Mouse (Mus musculus): Measurements from ENCODE around the gene Lyst. TPM values are rescaled to one million over a fixed set of nuclear protein-coding genes. Genes with fewer than 3 reads are reported as not detected.
"Not testable (repeated sequence)": the region's sequence is repeated elsewhere in the genome, so short reads cannot be mapped to it uniquely, and the experiment has no call there.

The Lyst gene
- total RNA-seq, 2 experiments from 2014 or later = 69.9 to 90.0 TPM

- ATAC-seq (replicated peaks; ENCODE audit: poor library complexity, severe bottlenecking) = no peak
Observed at GRCm38 (mm10) chr13:13777052-13777451, 186.9 kb downstream of the Lyst start.

DNA sequence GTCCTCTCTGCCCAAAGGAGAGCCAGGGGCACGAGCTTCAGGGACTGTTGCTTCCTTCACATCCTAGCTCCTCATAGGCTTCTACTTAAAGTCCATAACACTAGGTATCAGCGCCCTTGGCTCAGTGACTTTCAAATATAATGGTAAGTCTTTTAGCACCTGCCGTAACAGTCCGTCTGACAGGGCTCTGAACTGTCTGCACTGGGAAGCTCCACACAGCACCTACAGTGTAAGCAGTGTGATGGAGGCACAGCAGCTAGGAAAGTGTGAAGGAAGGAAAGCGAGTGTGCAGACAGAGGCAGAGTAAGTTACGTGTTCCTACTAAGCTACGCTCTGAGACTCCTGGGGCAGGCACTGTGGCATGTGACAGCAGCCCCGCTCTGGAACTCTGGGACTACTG is 187.5 kb downstream of the Lyst start:
- no peak for ATAC-seq (replicated peaks; ENCODE audit: poor library complexity, severe bottlenecking)

DNA sequence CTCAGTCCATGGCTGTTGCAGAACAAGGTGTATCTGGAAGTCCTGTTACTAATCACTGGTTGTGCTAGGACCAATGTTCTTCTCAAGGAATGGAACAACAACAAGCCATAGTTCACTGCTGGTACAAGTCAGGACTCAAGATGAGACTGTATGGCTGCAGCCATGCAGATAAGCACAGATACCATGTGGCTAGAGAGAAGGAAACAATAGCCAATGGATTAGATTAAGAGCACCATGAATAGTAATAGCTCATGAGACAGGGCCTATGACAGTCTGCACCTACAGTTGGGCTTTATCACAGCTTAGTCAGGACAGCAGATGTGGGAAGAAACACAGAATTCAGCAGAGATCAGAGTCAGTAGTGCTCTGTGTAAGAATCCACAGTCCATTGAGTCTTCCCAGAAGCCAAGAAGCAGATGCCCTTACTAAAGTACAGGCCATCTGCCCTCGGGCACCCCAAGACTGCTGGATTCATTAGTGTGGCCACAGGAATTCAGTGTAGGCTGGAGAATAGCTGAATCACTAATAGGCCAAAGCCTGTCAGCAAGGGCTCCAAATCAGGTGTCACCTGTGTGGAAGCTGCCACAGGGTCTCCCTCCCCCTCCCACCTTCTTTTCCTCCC is 188.8 kb downstream of the Lyst start:
- ATAC-seq (replicated peaks; ENCODE audit: poor library complexity, severe bottlenecking) = no peak

DNA sequence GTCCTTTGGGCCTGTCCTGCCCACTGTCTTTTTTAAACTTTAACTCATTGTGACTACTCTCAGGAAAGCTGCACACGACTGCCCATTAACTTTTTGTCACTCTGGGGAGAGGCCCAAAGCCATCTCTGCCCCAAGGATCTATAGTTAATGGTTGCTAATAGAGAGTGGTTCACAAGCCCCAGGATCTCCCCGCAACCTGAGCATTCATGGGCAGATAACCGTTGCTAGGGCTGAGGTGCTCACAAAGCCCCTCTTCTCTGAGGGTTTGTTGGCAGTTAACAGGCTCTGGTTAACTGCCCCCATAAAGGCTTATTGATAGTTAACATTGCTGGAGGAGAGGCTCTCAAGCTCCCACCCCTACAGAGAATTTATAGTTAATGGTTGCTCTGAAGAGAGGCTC is 190.1 kb downstream of the Lyst start:
- ATAC-seq (replicated peaks; ENCODE audit: poor library complexity, severe bottlenecking) = no peak

DNA sequence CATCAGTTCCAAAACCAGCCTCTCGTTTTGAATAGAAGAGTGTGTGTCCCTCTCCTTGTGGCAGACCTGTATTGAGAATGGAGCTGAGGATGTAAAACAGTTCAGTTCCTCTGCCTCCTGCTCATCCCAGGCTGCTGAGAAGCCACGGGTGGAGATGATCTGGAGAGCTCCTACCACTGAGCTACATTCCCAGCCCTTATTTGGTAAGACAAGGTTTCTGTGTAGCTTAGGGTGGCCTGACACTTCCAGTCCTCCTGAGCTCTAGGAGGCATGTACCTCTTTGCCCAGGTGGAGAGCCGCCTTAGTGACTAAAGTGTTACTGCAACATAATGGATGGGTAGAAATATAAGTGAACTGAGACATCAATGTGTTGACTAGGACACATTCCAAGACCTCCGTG is 190.8 kb downstream of the Lyst start:
- ATAC-seq (replicated peaks; ENCODE audit: poor library complexity, severe bottlenecking) = no peak

DNA sequence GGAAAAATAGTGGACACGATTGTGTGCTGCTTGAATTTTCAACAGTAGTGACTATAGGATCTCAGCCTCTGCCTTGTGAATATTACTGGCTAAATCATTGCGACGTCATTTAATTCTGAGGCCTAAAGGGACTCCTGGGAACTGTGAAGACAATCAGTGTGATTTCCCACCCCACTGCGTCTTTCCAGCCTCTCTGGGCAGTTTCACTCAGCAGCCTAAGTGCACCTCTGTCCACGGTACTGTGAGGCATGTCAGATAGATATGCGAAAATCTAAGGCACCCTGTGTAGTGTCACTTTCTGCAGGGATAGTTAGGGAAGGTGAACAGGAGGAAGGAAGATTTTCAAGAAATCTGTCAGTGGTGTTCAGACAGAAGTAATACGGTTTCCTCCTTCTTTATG is 193.1 kb downstream of the Lyst start:
- no peak for ATAC-seq (replicated peaks; ENCODE audit: poor library complexity, severe bottlenecking)

GRCm38 (mm10) chr13:13783894-13784419 is 193.8 kb downstream of the Lyst start, which contains the start of gene Gng4:
Gene Gng4 (plus strand): TSS chr13:13784059.
- ATAC-seq (replicated peaks; ENCODE audit: poor library complexity, severe bottlenecking) = peak; percentile 63

- 0 out of 2 replicates have a peak, but pooled peaks have one; percentile 3 for ATAC-seq (replicated peaks; ENCODE audit: poor library complexity, severe bottlenecking)
Observed at GRCm38 (mm10) chr13:13784420-13784936, 194.3 kb downstream of the Lyst start.

- peak; percentile 64 for ATAC-seq (replicated peaks; ENCODE audit: poor library complexity, severe bottlenecking)
Observed at GRCm38 (mm10) chr13:13784981-13785783, 195.0 kb downstream of the Lyst start.

DNA sequence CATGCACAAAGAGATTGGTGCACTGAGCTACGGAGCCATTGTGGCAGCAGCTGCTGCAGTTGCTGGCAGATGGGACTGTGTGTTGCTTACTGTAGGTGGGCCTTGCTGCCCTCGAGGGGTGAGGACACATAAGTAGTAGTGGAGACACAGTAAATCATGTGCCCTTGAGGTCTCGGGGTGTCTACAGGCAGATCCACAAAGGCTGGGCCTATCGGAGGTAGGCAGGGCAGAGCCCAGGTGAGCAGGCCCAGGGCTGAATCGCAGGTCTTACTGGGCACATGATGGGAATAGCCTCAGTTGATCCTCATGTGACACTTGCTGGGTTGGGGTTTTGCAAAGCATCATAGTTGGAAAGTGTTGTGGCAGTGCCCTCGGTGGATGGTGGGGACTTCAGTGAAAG is 196.8 kb downstream of the Lyst start:
- ATAC-seq (replicated peaks; ENCODE audit: poor library complexity, severe bottlenecking) = no peak

DNA sequence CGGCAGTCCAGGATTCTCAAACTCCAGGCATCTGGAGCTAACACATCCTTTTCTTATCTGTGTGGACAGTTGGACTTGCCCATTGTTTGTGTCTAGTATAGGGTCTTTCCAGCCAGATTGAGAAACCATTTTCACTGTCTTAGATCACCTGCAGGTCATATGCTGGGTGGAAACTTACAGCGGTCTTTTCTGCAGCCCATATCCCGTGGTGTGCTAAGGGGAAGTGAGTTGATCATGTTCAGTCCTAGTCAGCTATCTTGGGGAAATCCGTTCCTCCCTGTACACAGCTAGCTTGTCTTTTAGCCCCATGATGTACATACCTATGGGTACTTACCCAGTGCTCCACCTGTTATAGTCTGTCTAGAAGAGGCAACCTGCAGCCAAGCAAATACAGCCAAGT is 197.9 kb downstream of the Lyst start:
- no peak for ATAC-seq (replicated peaks; ENCODE audit: poor library complexity, severe bottlenecking)

GRCm38 (mm10) chr13:13791981-13792380 is 201.8 kb downstream of the Lyst start:
- no peak for ATAC-seq (replicated peaks; ENCODE audit: poor library complexity, severe bottlenecking)

DNA sequence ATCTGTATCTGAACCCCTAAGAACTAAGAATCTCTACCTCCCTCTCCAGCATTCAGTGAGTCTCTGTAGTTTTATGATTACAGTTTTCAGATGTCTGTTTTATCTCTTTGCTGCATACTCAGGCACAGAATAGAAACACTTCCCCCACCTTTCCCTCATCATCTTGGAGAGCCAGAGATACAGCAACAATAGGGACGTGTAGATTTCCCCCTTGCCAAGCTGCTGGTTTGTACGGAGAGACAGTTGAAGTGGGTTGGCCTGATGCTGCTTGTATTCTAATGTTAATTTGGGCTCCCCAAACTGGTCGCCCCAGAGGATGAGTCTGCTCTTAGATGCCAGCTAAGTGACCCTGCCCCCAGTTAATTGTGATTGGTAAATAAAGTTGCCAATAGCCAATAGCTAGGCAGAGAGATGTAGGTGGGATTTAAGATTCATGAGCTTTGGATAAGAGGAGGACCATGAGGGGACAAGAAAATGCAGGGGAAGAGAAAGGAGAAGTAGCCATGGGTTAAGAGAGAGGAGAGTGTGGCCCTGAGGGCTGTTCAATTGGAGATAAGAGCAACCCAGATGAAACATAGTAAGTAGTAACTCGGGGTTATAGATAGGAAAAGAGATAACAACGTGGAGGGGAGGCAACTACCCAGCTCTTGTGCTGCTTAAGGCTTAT is 205.1 kb downstream of the Lyst start:
- ATAC-seq (replicated peaks; ENCODE audit: poor library complexity, severe bottlenecking) = no peak; the same call in 1 of the 2 replicates

GRCm38 (mm10) chr13:13796082-13796481 is 205.9 kb downstream of the Lyst start:
- no peak for ATAC-seq (replicated peaks; ENCODE audit: poor library complexity, severe bottlenecking)

GRCm38 (mm10) chr13:13797816-13798215 is 207.6 kb downstream of the Lyst start:
- not testable (repeated sequence) for ATAC-seq (replicated peaks; ENCODE audit: poor library complexity, severe bottlenecking)

GRCm38 (mm10) chr13:13798775-13799174 is 208.6 kb downstream of the Lyst start:
- no peak for ATAC-seq (replicated peaks; ENCODE audit: poor library complexity, severe bottlenecking)

DNA sequence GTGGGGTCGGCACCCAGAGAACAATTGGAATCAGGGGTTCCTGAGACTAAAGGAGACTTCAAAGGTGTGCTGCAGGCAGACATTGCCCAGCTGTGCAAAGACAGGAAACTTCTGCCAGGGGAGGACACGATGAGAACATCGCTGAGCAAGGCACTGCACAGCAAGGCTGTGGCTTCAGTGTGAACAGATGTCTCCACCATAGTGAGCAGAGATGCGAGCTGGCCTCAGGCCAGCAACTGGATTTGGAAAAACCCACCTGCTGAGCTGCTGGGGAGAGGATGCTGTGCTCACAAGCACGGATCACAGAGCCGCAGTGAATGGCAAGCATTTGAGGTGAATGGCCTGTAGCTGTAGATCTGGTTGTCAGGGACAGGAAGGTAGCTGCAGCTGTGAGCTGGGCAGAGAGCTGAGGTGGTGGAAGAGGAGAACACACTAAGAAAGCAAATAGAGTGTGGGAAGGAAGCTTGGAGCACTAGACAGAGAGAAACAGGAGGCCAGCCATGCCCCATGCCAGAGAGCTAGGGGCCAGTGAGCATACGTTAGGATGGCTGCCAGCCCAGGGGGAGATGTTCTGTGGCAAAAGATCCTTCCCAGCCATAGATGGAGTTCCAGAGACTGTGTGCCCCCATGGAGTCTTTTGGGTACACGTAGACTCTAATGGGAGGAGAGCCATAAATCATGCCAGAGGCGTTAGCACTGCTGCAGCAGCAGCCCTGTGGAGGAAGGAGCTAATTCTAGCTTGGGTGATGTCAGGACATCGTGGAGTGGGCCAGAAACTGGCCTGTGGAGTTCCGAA is 218.3 kb downstream of the Lyst start:
- ATAC-seq (replicated peaks; ENCODE audit: poor library complexity, severe bottlenecking) = no peak

DNA sequence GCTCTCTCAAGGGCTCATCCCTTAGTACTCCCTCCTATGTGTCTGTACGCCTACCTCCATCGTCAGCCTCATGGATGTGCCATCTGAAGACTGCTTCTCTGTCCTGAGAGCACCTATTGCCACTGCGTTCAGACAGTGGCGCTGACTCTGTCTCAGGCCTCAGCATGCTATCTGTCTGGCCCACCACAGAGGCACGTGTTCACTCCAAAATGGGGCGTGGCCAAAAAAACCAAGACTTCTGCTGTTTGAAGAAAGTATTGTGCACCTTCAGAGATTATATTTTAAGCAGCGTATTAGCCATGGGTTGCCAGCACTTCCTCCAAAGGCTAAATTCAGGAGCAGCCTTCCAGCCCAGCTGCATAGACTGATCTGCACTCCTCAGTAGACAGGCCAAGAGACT is 220.7 kb downstream of the Lyst start:
- no peak for ATAC-seq (replicated peaks; ENCODE audit: poor library complexity, severe bottlenecking)

DNA sequence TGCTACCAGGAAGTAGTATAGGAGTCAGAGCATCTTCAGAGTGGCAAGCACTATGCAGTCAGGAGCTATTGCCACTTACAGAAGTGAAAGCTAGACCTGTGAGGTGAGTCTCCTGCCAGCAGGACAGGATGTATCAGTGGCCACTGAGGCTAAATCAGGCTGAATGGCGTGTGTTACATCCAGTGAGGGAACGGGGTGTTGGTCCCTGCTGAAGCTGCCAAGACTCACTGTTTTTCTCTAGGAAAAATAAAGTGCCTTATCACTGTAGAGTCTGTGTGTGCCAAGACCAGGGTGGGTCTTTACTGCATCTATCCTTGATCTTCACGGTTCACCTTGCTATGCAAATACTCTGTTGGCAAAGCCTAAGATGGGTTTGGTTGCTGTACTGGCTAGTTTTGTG is 228.5 kb downstream of the Lyst start:
- no peak for ATAC-seq (replicated peaks; ENCODE audit: poor library complexity, severe bottlenecking)

Data from granulocyte monocyte progenitor cell, adult 5-6 weeks (primary cell).